ENCODE assay signal across 8 mouse cellular contexts in genomic region chr5:100428031-100428733, GRCm38 (mm10). TPM values are rescaled to one million over a fixed set of nuclear protein-coding genes. Genes with fewer than 3 reads are reported as not detected.
DNase-seq lines count a peak whose midpoint lies in the region; ATAC-seq lines count a peak whose summit lies in the region.

No protein-coding gene starts in this region.

- DNase-seq in kidney, postnatal 36 days, result no peak
- DNase-seq in NIH3T3 (ENCODE audit: low read depth), result peak; percentile 42
- DNase-seq in kidney, adult 8-10 months, result no peak
- DNase-seq in spleen, postnatal 14 days (ENCODE audit: low spot score in 2 of 2), result no peak

- H3K9ac ChIP-seq in kidney, embryonic 14.5 days (ENCODE audit: low read depth, low read length), result peak overlapping the region; percentile 96
- H3K9ac ChIP-seq in heart, embryonic 16.5 days (ENCODE audit: low read length), result peak overlapping the region; percentile 97

- H3K27me3 ChIP-seq in kidney, embryonic 14.5 days (ENCODE audit: control insufficient read depth, insufficient read depth, low read length), result no peaks in the 10 kb centered on the region
- H3K27me3 ChIP-seq in heart, embryonic 16.5 days (ENCODE audit: control insufficient read depth, insufficient read depth, low read length), result no peaks in the 10 kb centered on the region

- H3K27ac ChIP-seq in kidney, embryonic 14.5 days (ENCODE audit: low read depth, low read length), result no peak overlapping the region; the same call in 1 of the 2 replicates
- peak overlapping the region; percentile 60; the same call in 1 of the 2 replicates for H3K27ac ChIP-seq in heart, embryonic 16.5 days (ENCODE audit: low read length)

- WGBS in kidney, embryonic 14.5 days, result 2% methylated on average over 5 of the region's 5 CpGs
- 7% methylated on average over 5 of the region's 5 CpGs for WGBS in heart, embryonic 16.5 days

- H3K36me3 ChIP-seq in kidney, embryonic 14.5 days (ENCODE audit: control insufficient read depth, insufficient read depth, low read length), result peaks cover 46% of the 10 kb centered on the region
- peaks cover 20% of the 10 kb centered on the region for H3K36me3 ChIP-seq in heart, embryonic 16.5 days (ENCODE audit: control insufficient read depth, insufficient read depth)

- no peak for ATAC-seq in kidney, embryonic 14.5 days (ENCODE audit: low FRiP score, low TSS enrichment)
- ATAC-seq in heart, embryonic 16.5 days (replicated peaks; ENCODE audit: extremely low read depth, insufficient read depth, low FRiP score), result no peak
- peak; percentile 65 for ATAC-seq in megakaryocyte-erythroid progenitor cell, adult 5-6 weeks (replicated peaks; ENCODE audit: low FRiP score, low TSS enrichment, poor library complexity, severe bottlenecking)
- no peak for ATAC-seq in inflammation-experienced regulatory T-cells, adult 6 months

- H3K4me1 ChIP-seq in kidney, embryonic 14.5 days (ENCODE audit: control insufficient read depth, insufficient read depth, low read length), result peaks cover 43% of the 10 kb centered on the region
- peaks cover 35% of the 10 kb centered on the region for H3K4me1 ChIP-seq in heart, embryonic 16.5 days (ENCODE audit: control insufficient read depth, insufficient read depth, low read length)

- H3K9me3 ChIP-seq in kidney, embryonic 14.5 days (ENCODE audit: control insufficient read depth, low read length), result no peaks in the 10 kb centered on the region
- H3K9me3 ChIP-seq in heart, embryonic 16.5 days (replicated peaks; ENCODE audit: control insufficient read depth, low read length), result no peaks in the 10 kb centered on the region

- H3K4me3 ChIP-seq in kidney, embryonic 14.5 days (ENCODE audit: low read length), result peak overlapping the region; percentile 86
- H3K4me3 ChIP-seq in heart, embryonic 16.5 days (ENCODE audit: low read length), result peak overlapping the region; percentile 55

- H3K4me2 ChIP-seq in kidney, embryonic 14.5 days (replicated peaks; ENCODE audit: low read depth, low read length), result peak overlapping the region; percentile 89
- H3K4me2 ChIP-seq in heart, embryonic 16.5 days (ENCODE audit: low read depth, low read length), result peak overlapping the region; percentile 70

RNA-seq across cellular contexts. Expression of gene Sec31a, which starts 12.1 kb away (rescaled TPM):
- 111 and 163 TPM in 2 replicates for polyA plus RNA-seq in kidney, embryonic 14.5 days (2014; fragmentation: Nextera tagmentation; extraction: Ambion mirVana)
- polyA plus RNA-seq in heart, embryonic 16.5 days (2015; fragmentation: Nextera tagmentation; extraction: Ambion mirVana), result 149 and 150 TPM in 2 replicates
- total RNA-seq in megakaryocyte-erythroid progenitor cell, adult 5-6 weeks (2014; fragmentation: Nextera tagmentation), result 121 and 126 TPM in 2 replicates
- total RNA-seq in megakaryocyte-erythroid progenitor cell, adult 5-6 weeks (2017), result 95.7 and 121 TPM in 2 replicates
- 100 to 1,000 TPM in 1 of 3 experiments, 10 to 100 TPM in 2; 71.1 to 124 (median 73.2) TPM for polyA plus RNA-seq in inflammation-experienced regulatory T-cells, adult 6 months (2017; shearing (Covaris generic))
